Mouse (Mus musculus) thymus, adult 2 months (tissue): Measurements from ENCODE around the gene Mrtfb.

Experiments
- CTCF ChIP-seq: fragments of 200-500 bp; IDR thresholded peaks from 2 replicates; pipeline ENCODE4 v1.5.1; 2012; ENCODE audit warnings: mild to moderate bottlenecking, control low read depth, low read length, moderate library complexity, borderline replicate concordance; ENCODE audit not compliant: control insufficient read depth, poor library complexity, insufficient read depth; ENCODE audit errors: extremely low read depth
- POLR2A ChIP-seq: fragments of 200-500 bp; IDR thresholded peaks from 2 replicates; pipeline ENCODE4 v1.6.1; 2012; ENCODE audit warnings: mild to moderate bottlenecking, low read length, control low read depth, moderate library complexity; ENCODE audit not compliant: control insufficient read depth, poor library complexity, insufficient read depth; ENCODE audit errors: extremely low read depth

DNA sequence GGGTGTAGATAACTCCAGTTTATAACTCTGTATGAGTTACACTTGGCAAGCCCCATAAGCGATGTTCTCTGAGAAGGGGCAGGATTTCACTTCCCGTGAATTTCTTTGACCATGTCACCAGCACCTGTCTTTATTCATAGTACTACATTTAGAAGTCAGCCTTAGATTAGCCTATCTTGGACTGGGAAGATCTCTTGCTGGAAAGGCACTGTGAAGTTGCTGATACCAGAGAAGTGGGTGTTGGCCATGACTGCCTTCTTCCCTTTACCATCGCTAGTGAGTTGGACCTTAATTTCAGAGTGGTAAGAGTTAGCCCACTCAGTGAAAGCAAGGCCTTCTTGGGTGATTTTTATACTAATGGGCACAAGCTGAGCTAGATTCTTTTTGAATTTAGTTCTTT, 70.3 kb downstream of the Mrtfb start:
- no peak for TF ChIP-seq CTCF
- TF ChIP-seq POLR2A: no peak
